Mouse (Mus musculus) macrophage (primary cell): ENCODE data around the gene Wdfy3. TPM values are rescaled to one million over a fixed set of nuclear protein-coding genes. Genes with fewer than 3 reads are reported as not detected.

ENCODE experiments used
- H3K27ac ChIP-seq: fragments of 350-480 bp; formaldehyde crosslinking; 2 replicates; pipeline ENCODE4 v1.9.0; 2021
- H3K36me3 ChIP-seq: fragments of 350-480 bp; formaldehyde crosslinking; 2 replicates; pipeline ENCODE4 v1.9.0; 2021; ENCODE audit errors: inconsistent target
- H3K4me3 ChIP-seq: fragments of 350-480 bp; formaldehyde crosslinking; 2 replicates; pipeline ENCODE4 v1.9.0; 2021; ENCODE audit errors: inconsistent target
- H3K79me2 ChIP-seq: fragments of 350-480 bp; formaldehyde crosslinking; 2 replicates; pipeline ENCODE4 v1.9.0; 2021; ENCODE audit errors: inconsistent target
- WGBS: methylation state at CpG from one replicate; pipeline ENCODE4 v1.1.7; 2026; ENCODE audit warnings: inconsistent platforms; ENCODE audit not compliant: missing documents; 5-methylcytosine and 5-hydroxymethylcytosine counted together
- polyA plus RNA-seq: library from polyadenylated mRNA; stranded (reverse); fragments of 250-400 nt; gene quantifications from 3 replicates; pipeline ENCODE4 v1.2.4, GENCODE M21; 2018; ENCODE audit warnings: inconsistent platforms

Gene Wdfy3
- polyA plus RNA-seq, 1 experiment from 2014 or later: 31.1 TPM

DNA sequence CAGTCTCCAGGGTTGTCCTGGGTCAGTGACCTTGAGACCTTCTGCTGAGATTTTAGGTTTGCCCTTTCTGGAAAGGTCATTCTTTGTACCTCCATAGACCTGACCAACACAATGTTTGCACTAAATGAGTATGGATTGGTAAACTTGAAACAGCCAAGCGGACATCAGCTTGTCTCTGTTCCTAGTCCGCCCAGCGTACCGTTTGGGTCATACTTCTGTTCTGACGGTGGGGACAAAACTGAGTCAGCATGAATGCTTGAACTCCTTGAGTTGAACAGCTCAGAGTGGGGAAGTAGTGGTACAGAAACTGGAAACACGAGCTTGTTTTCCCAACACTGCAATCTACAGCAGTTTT is 670 bp upstream of the Wdfy3 start:
- Histone ChIP-seq H3K36me3 (no peaks in the 10 kb centered on the region), H3K79me2 (peaks cover 37% of the 10 kb centered on the region), H3K4me3 (peak overlapping the region; percentile 40), H3K27ac (peak overlapping the region; percentile 100)
- 4% methylated on average over 6 of the region's 6 CpGs for WGBS

DNA sequence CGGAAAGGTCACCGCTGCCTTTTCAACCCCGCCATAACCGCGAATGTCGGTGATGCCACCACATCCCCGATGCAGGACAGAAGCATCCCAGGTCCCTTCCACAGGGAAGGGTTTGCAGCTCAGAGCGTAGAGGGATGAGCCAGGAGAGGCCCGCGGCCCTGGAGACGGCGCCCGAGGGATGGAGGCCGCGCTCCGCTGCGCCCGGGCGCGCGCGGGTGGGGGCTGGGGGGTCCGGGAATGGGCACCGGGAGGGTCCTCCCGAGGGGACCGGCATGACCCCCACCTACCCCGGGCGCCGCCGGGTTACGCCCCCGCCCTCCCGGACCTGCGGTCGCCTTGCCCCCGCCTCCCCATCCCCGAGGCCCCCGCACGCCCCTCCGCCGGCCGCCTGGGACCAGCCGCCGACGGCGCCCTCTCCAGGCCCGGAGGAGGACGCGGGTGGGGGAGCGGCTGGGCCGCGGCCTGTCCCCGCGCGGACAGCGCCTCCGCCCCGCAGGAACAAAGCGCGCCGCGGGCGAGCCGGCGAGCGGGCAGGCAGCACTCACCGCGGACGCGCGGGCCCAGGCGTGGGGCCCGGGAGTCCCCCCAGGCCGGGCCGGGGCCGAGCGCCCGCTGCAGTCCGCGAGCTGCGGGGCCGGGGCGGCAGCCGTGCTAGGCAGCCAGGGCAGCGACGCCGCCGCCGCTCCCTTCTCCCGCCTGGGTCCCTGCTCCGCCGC is 512 bp downstream of the Wdfy3 start:
- WGBS: 1% methylated on average over 64 of the region's 92 CpGs
- peaks cover 49% of the 10 kb centered on the region for H3K79me2 ChIP-seq
- H3K27ac ChIP-seq: peak overlapping the region; percentile 46
- H3K4me3 ChIP-seq: peak overlapping the region; percentile 65
- no peaks in the 10 kb centered on the region for H3K36me3 ChIP-seq

DNA sequence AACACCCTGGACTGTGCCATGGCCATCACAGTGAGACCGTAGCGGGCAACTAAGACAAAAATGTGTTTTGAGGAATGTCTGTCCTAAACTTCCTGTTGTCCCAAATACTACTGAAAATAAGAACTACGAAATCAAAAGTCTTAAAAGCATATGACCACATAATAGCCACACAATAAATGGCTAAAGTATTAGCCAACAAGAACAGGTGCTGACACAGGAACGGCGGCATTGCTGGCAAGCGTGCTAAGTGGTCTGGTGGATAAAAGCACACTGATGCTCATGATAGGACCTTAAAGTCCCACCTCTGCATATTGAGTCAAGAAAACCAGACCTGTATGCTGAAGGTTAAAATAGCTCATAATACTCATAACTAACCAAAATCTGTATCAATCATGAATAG is 3.3 kb downstream of the Wdfy3 start:
- 94% methylated on average over 6 of the region's 6 CpGs for WGBS
- H3K79me2 ChIP-seq: peaks cover 76% of the 10 kb centered on the region
- H3K4me3 ChIP-seq: no peak overlapping the region
- H3K27ac ChIP-seq: no peak overlapping the region
- no peaks in the 10 kb centered on the region for H3K36me3 ChIP-seq

DNA sequence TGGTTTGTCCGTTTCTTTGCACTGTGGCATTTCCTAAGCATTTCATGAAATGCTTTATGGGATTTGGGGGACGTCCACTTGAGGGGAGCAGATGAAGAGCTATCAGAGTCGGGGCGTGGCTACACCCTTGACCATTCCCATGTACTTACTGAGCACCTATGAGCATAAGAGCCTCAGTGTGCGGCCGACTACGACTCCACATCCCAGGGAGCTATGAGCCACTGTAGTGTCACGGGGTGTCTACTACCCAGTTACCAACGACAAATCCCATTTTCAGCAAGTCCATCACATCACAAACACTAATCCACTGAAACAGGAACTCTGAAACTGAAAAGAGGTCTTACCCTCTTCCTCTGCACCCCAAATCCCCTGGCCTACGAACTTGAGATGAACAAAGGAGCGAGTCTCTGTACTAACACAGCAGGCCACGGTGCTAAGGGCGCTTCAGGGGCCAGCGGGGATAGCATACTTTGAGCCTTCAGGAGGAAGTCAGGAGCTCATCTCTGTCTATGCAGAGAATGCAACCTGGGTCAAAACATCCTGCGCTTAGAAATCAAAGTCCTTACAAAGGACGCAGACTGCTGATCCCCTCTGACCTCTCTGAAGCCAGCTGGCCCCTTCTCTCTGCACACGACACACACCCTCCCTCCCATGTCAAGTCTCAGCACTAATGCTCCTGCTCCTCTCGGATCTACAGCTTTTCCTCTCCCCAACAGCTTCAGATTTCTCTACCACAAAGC is 6.5 kb downstream of the Wdfy3 start:
- peaks cover 98% of the 10 kb centered on the region for H3K79me2 ChIP-seq
- H3K4me3 ChIP-seq: no peak overlapping the region
- no peak overlapping the region for H3K27ac ChIP-seq
- no peaks in the 10 kb centered on the region for H3K36me3 ChIP-seq
- whole genome bisulfite sequencing: 95% methylated on average over 18 of the region's 18 CpGs

DNA sequence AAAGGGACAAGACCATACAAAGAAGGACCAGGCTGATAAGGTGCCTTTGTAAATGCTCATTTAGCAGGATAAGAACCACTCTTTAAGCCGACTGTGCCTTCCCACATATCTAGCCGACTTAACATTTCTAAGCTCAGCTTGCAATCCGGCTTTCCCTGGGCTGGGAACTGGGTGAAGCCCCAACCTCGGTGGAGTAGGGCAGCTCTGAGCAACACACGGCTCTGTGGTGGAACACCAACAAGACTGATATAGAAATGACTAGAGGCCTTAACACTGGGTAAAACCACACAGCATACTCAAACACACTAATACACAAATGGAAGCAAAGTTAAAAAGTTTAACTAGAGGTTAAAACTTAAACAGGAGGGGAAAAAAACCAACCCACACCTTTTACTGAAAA is 7.9 kb downstream of the Wdfy3 start:
- 82% methylated on average over 5 of the region's 5 CpGs for WGBS
- peaks cover 98% of the 10 kb centered on the region for H3K79me2 ChIP-seq
- peak overlapping the region; percentile 83 for H3K27ac ChIP-seq
- no peaks in the 10 kb centered on the region for H3K36me3 ChIP-seq
- no peak overlapping the region for H3K4me3 ChIP-seq

DNA sequence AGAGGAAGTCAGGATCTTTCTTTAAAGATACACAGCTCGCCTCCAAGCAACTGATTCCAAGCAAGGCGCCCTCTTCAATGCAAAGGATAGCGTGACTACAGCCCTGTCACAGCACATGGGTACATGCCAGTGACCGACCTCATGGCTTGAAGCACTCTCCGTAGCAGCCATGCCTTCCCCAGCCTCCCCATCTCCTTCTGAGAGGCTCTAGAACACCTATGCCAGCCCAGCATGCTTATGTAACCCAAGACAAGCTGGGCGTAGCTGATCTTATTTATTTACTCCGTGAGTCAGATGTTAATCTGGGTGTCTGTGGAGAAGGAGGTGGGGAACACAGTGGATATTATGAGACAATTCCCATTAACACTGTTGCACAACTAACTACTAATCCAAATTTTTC is 13.8 kb downstream of the Wdfy3 start:
- Histone ChIP-seq H3K27ac (peak overlapping the region; percentile 46), H3K4me3 (no peak overlapping the region), H3K36me3 (no peaks in the 10 kb centered on the region), H3K79me2 (peaks cover 98% of the 10 kb centered on the region)
- 89% methylated on average over 7 of the region's 7 CpGs for WGBS

DNA sequence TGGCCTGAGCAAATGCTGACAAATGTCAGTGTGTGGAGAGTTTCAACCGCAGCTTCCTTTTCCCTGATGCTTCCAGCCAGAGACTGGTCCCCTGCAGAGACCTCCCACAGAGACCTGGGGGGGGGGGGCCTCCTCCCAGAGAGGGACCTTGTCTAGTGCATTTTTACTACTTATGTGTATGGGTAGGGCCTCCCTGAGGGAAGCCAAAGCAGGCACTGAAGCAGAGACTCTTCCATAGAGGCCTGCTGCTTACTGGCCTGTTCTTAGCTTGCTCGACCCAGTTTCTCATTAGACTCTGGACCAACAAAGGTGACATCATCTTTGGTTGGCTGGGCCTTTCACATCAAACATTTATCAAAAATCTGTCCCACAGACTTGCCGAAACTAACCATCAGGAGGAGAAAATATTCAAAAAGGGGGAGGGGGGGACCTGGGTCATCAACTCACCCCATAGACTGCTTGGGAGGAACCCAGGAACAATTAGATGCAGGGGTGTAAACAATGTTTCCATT is 14.5 kb downstream of the Wdfy3 start:
- Histone ChIP-seq H3K4me3 (no peak overlapping the region), H3K36me3 (no peaks in the 10 kb centered on the region), H3K79me2 (peaks cover 100% of the 10 kb centered on the region), H3K27ac (peak overlapping the region; percentile 46)
- WGBS: 63% methylated on average over 3 of the region's 3 CpGs

DNA sequence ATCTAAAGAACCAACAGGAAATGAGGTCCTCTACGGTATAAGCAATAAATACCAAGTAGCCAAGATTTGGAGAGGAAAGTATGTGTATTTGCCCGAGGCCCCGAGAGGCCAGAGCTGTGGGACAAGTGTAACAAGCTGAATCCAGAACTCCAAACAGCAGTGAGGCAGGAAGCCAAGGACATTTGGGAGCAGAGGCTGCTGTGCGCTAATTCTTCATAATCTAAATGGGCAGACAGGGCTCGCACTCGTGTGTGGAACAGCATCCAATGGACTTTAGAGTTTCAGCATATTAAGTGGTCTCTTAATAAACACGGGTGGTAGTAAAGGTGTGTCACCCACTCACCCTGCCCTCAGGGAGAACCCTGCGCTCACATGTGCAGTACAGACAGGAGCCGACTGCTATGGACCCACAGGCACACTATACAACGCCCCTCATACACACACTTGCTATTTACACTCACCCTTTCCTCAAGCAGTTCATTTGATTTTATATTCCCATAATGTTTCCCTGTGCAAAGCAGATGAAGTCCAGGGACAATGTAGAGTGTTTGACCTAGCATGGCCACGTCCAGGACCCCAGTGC is 15.1 kb downstream of the Wdfy3 start:
- Histone ChIP-seq H3K4me3 (no peak overlapping the region), H3K36me3 (no peaks in the 10 kb centered on the region)

DNA sequence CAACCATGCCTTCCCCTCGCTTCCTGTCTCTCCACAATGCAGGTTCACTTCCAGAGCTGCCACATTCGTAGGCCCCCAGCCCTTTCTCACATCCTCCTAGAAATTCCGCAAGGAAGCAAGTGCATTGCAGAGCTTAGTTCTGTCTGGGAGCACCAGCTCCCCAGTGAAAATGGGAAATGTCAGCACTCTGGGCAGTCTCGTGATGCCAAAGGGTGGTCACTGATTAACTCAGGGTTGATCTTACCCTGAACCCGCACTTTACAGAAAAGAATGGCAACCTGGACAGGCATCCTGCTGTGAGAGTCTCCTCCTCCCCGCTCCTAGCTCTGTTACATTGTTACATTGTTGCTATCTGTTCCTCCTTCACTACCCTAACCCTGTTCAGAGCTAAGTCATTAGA is 16.8 kb downstream of the Wdfy3 start:
- H3K27ac ChIP-seq: peak overlapping the region; percentile 32
- H3K4me3 ChIP-seq: no peak overlapping the region
- WGBS: 100% methylated on average over 6 of the region's 6 CpGs
- peaks cover 100% of the 10 kb centered on the region for H3K79me2 ChIP-seq
- H3K36me3 ChIP-seq: no peaks in the 10 kb centered on the region

More for the DNA sequence above, 15.1 kb downstream of the Wdfy3 start:
- WGBS: 86% methylated on average over 11 of the region's 11 CpGs
- Histone ChIP-seq H3K27ac (peak overlapping the region; percentile 46), H3K79me2 (peaks cover 100% of the 10 kb centered on the region)

DNA sequence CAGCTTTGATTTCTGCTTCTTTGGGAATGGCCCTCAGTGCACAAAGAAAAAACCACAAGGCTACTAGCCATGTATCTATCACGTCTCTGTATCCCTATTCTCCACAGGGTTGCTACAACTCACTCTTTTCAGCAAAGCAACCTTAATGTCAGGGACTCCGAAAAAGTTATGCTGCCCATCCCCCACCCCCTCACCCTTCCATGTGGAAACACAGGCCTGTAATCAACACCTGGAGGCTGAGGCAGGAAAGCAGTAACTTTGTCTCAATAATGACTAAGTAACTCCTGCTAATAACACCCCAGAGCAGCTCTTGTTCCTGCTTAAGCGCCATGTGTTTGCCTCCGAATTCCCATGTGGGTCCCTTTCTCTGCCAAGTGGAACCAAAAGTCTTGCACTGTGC is 17.3 kb downstream of the Wdfy3 start:
- 95% methylated on average over 4 of the region's 4 CpGs for WGBS
- H3K79me2 ChIP-seq: peaks cover 100% of the 10 kb centered on the region
- no peak overlapping the region for H3K4me3 ChIP-seq
- no peaks in the 10 kb centered on the region for H3K36me3 ChIP-seq
- peak overlapping the region; percentile 32 for H3K27ac ChIP-seq

DNA sequence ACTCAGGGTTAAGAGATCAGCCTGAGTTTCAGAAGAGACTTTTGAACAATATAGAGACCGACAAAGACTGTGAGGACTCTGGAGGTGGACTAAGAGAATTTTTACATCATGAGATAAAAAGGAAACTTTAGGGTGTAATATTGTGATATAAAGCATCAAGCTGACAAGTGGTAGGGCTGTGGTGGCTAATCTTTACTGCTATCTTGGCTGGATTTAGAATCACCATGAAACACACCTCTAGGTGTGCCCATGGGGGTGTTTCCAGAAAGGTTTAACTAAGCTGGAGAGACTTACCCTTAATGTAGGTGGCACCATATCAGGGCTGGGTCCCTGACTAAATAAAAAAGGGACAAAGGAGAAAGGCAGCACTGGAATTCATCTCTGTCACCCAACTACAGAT is 19.0 kb downstream of the Wdfy3 start:
- H3K79me2 ChIP-seq: peaks cover 100% of the 10 kb centered on the region
- no peak overlapping the region for H3K27ac ChIP-seq
- H3K36me3 ChIP-seq: no peaks in the 10 kb centered on the region
- H3K4me3 ChIP-seq: no peak overlapping the region
- 88% methylated on average over 1 of the region's 1 CpGs for WGBS

DNA sequence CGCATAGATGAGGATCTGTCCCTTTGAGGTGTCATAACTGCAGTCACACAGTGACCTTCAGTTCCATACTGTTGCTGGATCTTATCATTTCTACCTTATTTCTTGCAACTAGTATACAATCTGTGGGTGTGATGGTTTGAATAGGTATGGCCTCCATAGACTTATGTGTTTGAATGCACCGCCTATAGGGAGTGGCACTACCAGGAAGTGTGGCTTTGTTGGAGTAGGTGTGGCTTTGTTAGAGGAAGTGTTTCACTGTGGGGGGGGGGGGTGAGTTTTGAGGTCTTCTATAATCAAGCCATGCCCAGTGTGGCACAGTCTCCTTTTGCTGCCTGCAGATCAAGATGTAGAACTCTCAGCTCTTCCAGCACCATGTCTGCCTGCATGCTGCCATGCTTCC is 21.3 kb downstream of the Wdfy3 start:
- 80% methylated on average over 2 of the region's 2 CpGs for WGBS
- H3K36me3 ChIP-seq: peaks cover 6% of the 10 kb centered on the region; the same call in 1 of the 2 replicates
- H3K27ac ChIP-seq: no peak overlapping the region
- H3K79me2 ChIP-seq: peaks cover 100% of the 10 kb centered on the region
- no peak overlapping the region for H3K4me3 ChIP-seq

DNA sequence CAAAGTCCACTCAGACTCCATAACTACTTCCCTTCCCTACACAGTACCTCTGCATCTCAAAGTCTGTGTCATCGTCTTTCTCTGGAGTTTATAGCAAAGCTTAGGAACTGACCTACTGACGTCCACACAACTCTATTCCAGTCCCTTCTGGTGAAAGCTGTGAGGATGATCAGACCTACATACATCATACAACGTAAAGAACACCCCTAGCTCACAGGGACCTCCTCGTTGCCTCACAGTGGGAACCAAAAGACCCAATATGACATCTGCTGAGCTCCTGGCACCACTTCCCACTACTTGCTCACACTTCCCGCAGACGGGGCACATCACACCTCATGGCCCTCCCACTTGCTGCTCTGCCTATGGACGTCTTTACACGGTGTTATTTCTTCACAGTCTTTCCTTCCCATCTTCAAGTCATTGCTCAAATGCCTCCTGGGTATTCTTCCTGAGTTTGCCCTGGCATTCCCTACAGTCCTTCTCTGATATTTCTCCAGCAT is 23.1 kb downstream of the Wdfy3 start:
- Histone ChIP-seq H3K27ac (no peak overlapping the region), H3K79me2 (peaks cover 100% of the 10 kb centered on the region), H3K36me3 (peaks cover 8% of the 10 kb centered on the region; the same call in 1 of the 2 replicates), H3K4me3 (no peak overlapping the region)
- WGBS: 71% methylated on average over 8 of the region's 8 CpGs

DNA sequence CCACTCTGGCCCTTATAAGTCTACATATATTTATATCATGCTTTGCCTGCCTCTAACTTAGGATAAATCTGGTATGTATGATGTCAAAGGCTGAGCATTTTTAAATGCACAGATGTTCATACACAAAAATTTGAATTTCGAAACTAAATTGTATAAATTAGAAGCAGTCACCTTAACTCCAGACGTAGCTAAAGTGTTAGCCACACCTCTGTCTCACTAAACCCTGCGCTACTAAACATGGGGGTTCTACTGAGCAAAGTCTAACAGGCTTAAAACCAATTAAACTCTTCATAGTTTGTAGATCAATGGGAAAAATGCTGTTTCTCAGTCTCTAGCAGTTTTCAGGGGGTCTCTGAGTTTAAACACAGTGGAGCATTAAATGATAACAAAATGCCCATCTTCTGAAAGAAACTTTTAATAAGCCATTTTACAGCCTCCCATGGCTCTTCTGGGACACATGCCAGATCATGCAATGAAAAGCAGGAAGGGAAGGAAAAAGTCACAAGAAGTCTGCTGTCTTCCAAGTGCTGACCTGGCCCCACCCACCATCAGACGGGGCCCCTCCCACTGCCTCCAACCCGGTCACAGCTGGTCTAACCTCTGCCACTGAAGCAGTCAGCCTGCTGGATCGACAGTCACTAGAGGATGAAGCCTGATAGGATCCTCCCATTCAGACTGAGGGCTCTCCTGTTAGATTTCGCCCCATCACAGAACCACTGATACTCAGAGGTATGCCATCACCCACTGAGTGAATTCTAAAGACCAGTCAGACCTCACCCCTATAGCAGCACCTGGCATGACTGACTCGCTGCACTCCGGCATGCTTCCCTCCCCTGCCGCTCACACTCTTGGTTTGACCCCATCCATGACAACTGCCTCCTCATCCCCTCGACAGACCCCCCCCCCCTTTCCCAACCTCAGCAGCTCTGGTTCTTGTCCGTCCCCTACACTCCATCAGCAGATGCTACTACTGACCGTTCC is 23.8 kb downstream of the Wdfy3 start:
- Histone ChIP-seq H3K36me3 (peaks cover 15% of the 10 kb centered on the region; the same call in 1 of the 2 replicates), H3K4me3 (no peak overlapping the region), H3K27ac (no peak overlapping the region), H3K79me2 (peaks cover 100% of the 10 kb centered on the region)
- 74% methylated on average over 13 of the region's 13 CpGs for WGBS
